Mouse (Mus musculus): ENCODE results near the gene Abcc5.

DNA sequence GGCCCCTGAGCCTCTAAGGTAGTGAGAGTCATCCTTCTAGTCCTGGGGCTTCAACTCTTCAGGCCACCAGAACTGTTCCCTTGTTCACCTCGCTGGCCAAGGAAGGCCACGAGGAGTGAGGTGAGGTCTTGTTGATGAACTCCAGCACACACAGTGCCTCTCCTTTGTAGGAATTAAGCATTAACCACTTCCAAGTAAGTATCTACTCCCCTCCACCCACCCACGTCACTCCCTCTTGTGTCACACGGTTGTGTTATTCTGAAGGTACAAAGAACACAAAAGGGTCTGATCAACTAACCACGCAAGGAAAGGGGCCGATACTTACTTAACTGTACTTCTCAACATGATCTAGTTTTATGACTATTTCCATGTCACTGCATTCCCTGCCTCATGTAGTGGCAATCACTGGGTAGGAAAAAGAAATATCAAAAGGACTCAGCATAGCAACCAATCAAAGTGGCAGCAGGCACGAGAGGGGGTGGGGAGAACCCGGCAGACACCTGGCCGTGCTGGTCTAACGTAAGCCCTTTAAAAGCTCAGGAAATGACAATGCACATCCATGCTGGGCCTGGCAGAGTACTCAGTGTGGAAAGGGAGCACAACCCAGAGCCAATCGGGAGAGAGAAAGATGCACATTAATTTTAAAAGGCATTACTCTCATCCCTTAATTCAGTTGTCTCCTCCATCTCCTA, 30.8 kb downstream of the Abcc5 start:
- TF ChIP-seq POLR2A (IDR thresholded peaks at IDR 0.05; ENCODE audit: insufficient read depth, low read depth, low read length) (no peak), CTCF (IDR thresholded peaks at IDR 0.05; ENCODE audit: insufficient read depth, low read depth, low read length) (no peak)
